Mouse (Mus musculus): Measurements from ENCODE around the gene Aldh5a1. TPM values are rescaled to one million over a fixed set of nuclear protein-coding genes. Genes with fewer than 3 reads are reported as not detected.

Gene Aldh5a1
- polyA plus RNA-seq, 1 experiment from 2014 or later = 4.3 TPM

DNA sequence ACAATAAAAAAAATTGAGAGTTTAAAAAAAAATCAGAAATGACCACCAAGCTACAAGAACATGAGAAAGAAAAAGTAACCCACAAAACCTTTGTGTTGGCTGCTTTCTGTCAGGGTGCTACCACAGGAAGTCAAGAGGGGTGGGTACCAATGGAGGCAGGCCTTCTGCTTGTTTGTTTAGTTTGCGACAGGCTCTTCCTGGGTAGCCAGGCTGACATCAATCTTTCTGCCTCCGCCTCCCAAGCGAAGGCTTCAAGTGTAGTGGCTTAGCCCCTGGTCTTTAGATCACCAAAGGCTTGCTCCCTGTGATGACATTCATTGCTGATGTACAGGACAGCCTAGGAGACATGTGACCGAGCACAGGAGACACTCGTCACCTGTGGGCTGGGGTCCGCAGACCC is 16.2 kb downstream of the Aldh5a1 start:
- no peaks in the 10 kb centered on the region for H3K4me1 ChIP-seq (replicated peaks; ENCODE audit: control insufficient read depth, insufficient read depth, low read length)
- no peaks in the 10 kb centered on the region for H3K9me3 ChIP-seq (ENCODE audit: control insufficient read depth, low read length)
- no peaks in the 10 kb centered on the region for H3K27me3 ChIP-seq (replicated peaks; ENCODE audit: control insufficient read depth, insufficient read depth, low read length)
- DNase-seq (ENCODE audit: low spot score) = no peak
- H3K4me2 ChIP-seq = no peak overlapping the region
- no peak overlapping the region for H3K27ac ChIP-seq (ENCODE audit: low read depth, low read length)
- H3K4me3 ChIP-seq (ENCODE audit: low read depth, low read length) = no peak overlapping the region
- 74% methylated on average over 6 of the region's 6 CpGs for WGBS
- no peak overlapping the region for H3K9ac ChIP-seq (ENCODE audit: low read depth, low read length)
- no peak for ATAC-seq (replicated peaks; ENCODE audit: low FRiP score)
- H3K36me3 ChIP-seq (ENCODE audit: control insufficient read depth, insufficient read depth, low read length) = no peaks in the 10 kb centered on the region

- H3K9ac ChIP-seq (ENCODE audit: low read depth, low read length) = no peak overlapping the region
- no peaks in the 10 kb centered on the region for H3K9me3 ChIP-seq (ENCODE audit: control insufficient read depth, low read length)
- ATAC-seq (replicated peaks; ENCODE audit: low FRiP score) (peak; percentile 53; the same call in 1 of the 2 replicates), DNase-seq (ENCODE audit: low spot score) (no peak)
- 23% methylated on average over 5 of the region's 5 CpGs for WGBS
- H3K4me2 ChIP-seq = no peak overlapping the region
- H3K27ac ChIP-seq (ENCODE audit: low read depth, low read length) = no peak overlapping the region
- no peaks in the 10 kb centered on the region for H3K36me3 ChIP-seq (ENCODE audit: control insufficient read depth, insufficient read depth, low read length)
- H3K27me3 ChIP-seq (replicated peaks; ENCODE audit: control insufficient read depth, insufficient read depth, low read length) = no peaks in the 10 kb centered on the region
- H3K4me3 ChIP-seq (ENCODE audit: low read depth, low read length) = no peak overlapping the region
- no peaks in the 10 kb centered on the region for H3K4me1 ChIP-seq (replicated peaks; ENCODE audit: control insufficient read depth, insufficient read depth, low read length)
Observed at GRCm38 (mm10) chr13:24920333-24920977, 17.0 kb downstream of the Aldh5a1 start.

DNA sequence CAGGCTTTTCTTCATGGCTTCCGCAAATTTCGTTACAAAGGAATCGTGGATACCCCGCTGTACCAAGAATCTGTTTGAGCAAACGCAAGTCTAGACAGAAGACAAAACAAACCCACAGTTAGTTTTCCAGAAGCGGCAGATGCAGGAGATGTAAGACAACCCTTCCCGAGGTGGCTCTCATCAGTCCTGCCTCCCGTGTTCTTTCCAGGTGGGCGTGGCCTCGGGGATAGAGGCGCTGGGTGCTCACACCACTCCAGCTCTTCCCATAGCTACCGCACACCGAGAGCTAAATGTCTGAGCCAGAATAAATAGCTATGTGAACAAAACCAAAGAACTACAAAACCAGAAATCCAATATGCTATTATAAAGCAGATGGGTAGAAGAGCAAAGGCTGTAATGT is 21.6 kb downstream of the Aldh5a1 start:
- 65% methylated on average over 13 of the region's 13 CpGs for WGBS
- DNase-seq (ENCODE audit: low spot score) = no peak
- H3K36me3 ChIP-seq (ENCODE audit: control insufficient read depth, insufficient read depth, low read length) = no peaks in the 10 kb centered on the region; the same call in 1 of the 2 replicates
- ATAC-seq (replicated peaks; ENCODE audit: low FRiP score) = no peak
- H3K4me2 ChIP-seq = no peak overlapping the region
- H3K27ac ChIP-seq (ENCODE audit: low read depth, low read length) = no peak overlapping the region
- H3K9me3 ChIP-seq (ENCODE audit: control insufficient read depth, low read length) = no peaks in the 10 kb centered on the region
- H3K27me3 ChIP-seq (replicated peaks; ENCODE audit: control insufficient read depth, insufficient read depth, low read length) = no peaks in the 10 kb centered on the region
- no peak overlapping the region for H3K9ac ChIP-seq (ENCODE audit: low read depth, low read length)
- H3K4me1 ChIP-seq (replicated peaks; ENCODE audit: control insufficient read depth, insufficient read depth, low read length) = no peaks in the 10 kb centered on the region
- H3K4me3 ChIP-seq (ENCODE audit: low read depth, low read length) = no peak overlapping the region

GRCm38 (mm10) chr13:24914915-24915314 is 22.5 kb downstream of the Aldh5a1 start:
- Histone ChIP-seq H3K36me3 (ENCODE audit: control insufficient read depth, insufficient read depth, low read length) (no peaks in the 10 kb centered on the region; the same call in 1 of the 2 replicates), H3K9ac (ENCODE audit: low read depth, low read length) (no peak overlapping the region), H3K27me3 (replicated peaks; ENCODE audit: control insufficient read depth, insufficient read depth, low read length) (no peaks in the 10 kb centered on the region), H3K27ac (ENCODE audit: low read depth, low read length) (no peak overlapping the region), H3K4me1 (replicated peaks; ENCODE audit: control insufficient read depth, insufficient read depth, low read length) (no peaks in the 10 kb centered on the region), H3K4me2 (no peak overlapping the region), H3K4me3 (ENCODE audit: low read depth, low read length) (no peak overlapping the region), H3K9me3 (ENCODE audit: control insufficient read depth, low read length) (no peaks in the 10 kb centered on the region)
- ATAC-seq (replicated peaks; ENCODE audit: low FRiP score) = no peak
- no peak for DNase-seq (ENCODE audit: low spot score)
- WGBS = 83% methylated on average over 4 of the region's 4 CpGs

DNA sequence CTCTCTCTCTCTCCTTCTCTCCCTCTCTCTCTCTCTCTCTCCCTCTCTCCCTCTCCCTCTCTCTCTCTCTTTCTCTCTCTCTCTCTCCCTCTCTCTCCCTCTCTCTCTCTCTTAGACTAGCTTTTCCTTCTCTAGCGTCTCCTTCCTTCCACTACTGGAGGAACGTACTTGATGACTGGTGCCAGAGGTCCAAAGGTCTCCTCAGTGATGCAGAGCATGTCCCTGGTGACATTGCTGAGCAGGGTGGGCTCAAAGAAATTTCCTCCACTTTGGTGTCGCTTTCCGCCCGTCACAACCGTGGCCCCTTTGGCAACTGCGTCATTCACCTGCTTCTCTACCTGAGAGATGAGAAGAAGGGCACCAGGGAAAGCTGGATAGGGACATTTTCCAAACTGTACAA is 23.9 kb downstream of the Aldh5a1 start:
- Histone ChIP-seq H3K4me2 (no peak overlapping the region), H3K9ac (ENCODE audit: low read depth, low read length) (no peak overlapping the region), H3K9me3 (ENCODE audit: control insufficient read depth, low read length) (no peaks in the 10 kb centered on the region), H3K27me3 (replicated peaks; ENCODE audit: control insufficient read depth, insufficient read depth, low read length) (no peaks in the 10 kb centered on the region), H3K4me3 (ENCODE audit: low read depth, low read length) (no peak overlapping the region), H3K36me3 (ENCODE audit: control insufficient read depth, insufficient read depth, low read length) (no peaks in the 10 kb centered on the region; the same call in 1 of the 2 replicates), H3K4me1 (replicated peaks; ENCODE audit: control insufficient read depth, insufficient read depth, low read length) (no peaks in the 10 kb centered on the region), H3K27ac (ENCODE audit: low read depth, low read length) (no peak overlapping the region)
- DNase-seq (ENCODE audit: low spot score) (no peak), ATAC-seq (replicated peaks; ENCODE audit: low FRiP score) (no peak)
- WGBS = 86% methylated on average over 7 of the region's 7 CpGs

GRCm38 (mm10) chr13:24909112-24909511 is 28.3 kb downstream of the Aldh5a1 start:
- Histone ChIP-seq H3K4me3 (ENCODE audit: low read depth, low read length) (no peak overlapping the region), H3K27me3 (replicated peaks; ENCODE audit: control insufficient read depth, insufficient read depth, low read length) (no peaks in the 10 kb centered on the region), H3K4me2 (no peak overlapping the region), H3K27ac (ENCODE audit: low read depth, low read length) (no peak overlapping the region), H3K4me1 (replicated peaks; ENCODE audit: control insufficient read depth, insufficient read depth, low read length) (no peaks in the 10 kb centered on the region), H3K36me3 (ENCODE audit: control insufficient read depth, insufficient read depth, low read length) (no peaks in the 10 kb centered on the region), H3K9me3 (ENCODE audit: control insufficient read depth, low read length) (no peaks in the 10 kb centered on the region), H3K9ac (ENCODE audit: low read depth, low read length) (no peak overlapping the region)
- no peak for DNase-seq (ENCODE audit: low spot score)
- 97% methylated on average over 1 of the region's 1 CpGs for WGBS
- ATAC-seq (replicated peaks; ENCODE audit: low FRiP score) = no peak

DNA sequence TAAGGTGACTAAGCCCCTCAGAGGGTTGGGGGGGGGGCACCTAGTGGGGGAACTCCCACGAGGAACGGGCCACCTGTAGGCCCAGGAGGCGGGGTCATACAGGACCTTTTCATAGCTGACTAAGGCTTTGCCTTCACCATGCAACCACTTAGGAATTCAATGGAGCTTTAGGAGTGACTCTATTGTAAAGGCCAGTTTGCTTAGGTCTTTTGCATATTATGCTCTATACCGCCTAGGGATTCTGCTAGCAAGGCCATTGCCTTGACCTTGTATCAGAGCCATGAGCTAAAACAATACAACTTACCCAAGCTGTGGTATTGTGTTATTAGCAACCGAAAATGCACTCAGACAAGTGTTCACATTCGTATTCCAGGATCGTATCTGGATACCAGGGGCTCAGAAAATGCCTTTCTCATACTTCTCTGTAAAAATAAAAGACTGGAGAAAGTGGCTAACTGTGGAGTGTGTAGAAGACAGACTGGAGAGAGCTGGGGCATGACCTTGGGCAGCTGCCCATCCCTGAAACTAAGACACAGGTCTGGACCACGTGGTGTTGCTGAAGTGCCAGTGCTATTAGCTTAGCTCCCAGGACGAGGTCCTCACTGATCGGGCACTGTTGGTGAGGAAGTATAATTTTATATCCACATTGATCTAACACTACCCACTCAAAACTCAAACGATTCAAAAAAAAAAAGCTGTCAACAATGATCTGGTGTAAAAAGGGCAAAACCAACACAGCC is 30.5 kb downstream of the Aldh5a1 start:
- H3K4me2 ChIP-seq = no peak overlapping the region
- no peak for ATAC-seq (replicated peaks; ENCODE audit: low FRiP score)

GRCm38 (mm10) chr13:24905422-24905821 is 32.0 kb downstream of the Aldh5a1 start:
- H3K4me1 ChIP-seq (replicated peaks; ENCODE audit: control insufficient read depth, insufficient read depth, low read length) = no peaks in the 10 kb centered on the region
- no peak overlapping the region for H3K4me2 ChIP-seq
- H3K9ac ChIP-seq (ENCODE audit: low read depth, low read length) = no peak overlapping the region
- ATAC-seq (replicated peaks; ENCODE audit: low FRiP score) (no peak), DNase-seq (ENCODE audit: low spot score) (no peak)
- H3K27me3 ChIP-seq (replicated peaks; ENCODE audit: control insufficient read depth, insufficient read depth, low read length) = no peaks in the 10 kb centered on the region
- no peaks in the 10 kb centered on the region for H3K36me3 ChIP-seq (ENCODE audit: control insufficient read depth, insufficient read depth, low read length)
- H3K4me3 ChIP-seq (ENCODE audit: low read depth, low read length) = no peak overlapping the region
- no peak overlapping the region for H3K27ac ChIP-seq (ENCODE audit: low read depth, low read length)
- no peaks in the 10 kb centered on the region for H3K9me3 ChIP-seq (ENCODE audit: control insufficient read depth, low read length)
- WGBS = 85% methylated on average over 12 of the region's 12 CpGs

More for the DNA sequence above, 30.5 kb downstream of the Aldh5a1 start:
- DNase-seq (ENCODE audit: low spot score) = no peak
- H3K36me3 ChIP-seq (ENCODE audit: control insufficient read depth, insufficient read depth, low read length) = no peaks in the 10 kb centered on the region
- H3K27ac ChIP-seq (ENCODE audit: low read depth, low read length) = no peak overlapping the region
- H3K27me3 ChIP-seq (replicated peaks; ENCODE audit: control insufficient read depth, insufficient read depth, low read length) = no peaks in the 10 kb centered on the region
- 82% methylated on average over 11 of the region's 11 CpGs for WGBS
- H3K9me3 ChIP-seq (ENCODE audit: control insufficient read depth, low read length) = no peaks in the 10 kb centered on the region
- H3K4me1 ChIP-seq (replicated peaks; ENCODE audit: control insufficient read depth, insufficient read depth, low read length) = no peaks in the 10 kb centered on the region
- no peak overlapping the region for H3K9ac ChIP-seq (ENCODE audit: low read depth, low read length)
- no peak overlapping the region for H3K4me3 ChIP-seq (ENCODE audit: low read depth, low read length)

GRCm38 (mm10) chr13:24903412-24903811 is 34.0 kb downstream of the Aldh5a1 start:
- ATAC-seq (replicated peaks; ENCODE audit: low FRiP score) (no peak), DNase-seq (ENCODE audit: low spot score) (no peak)
- Histone ChIP-seq H3K4me1 (replicated peaks; ENCODE audit: control insufficient read depth, insufficient read depth, low read length) (no peaks in the 10 kb centered on the region), H3K36me3 (ENCODE audit: control insufficient read depth, insufficient read depth, low read length) (no peaks in the 10 kb centered on the region), H3K27ac (ENCODE audit: low read depth, low read length) (no peak overlapping the region), H3K4me2 (no peak overlapping the region), H3K9me3 (ENCODE audit: control insufficient read depth, low read length) (no peaks in the 10 kb centered on the region), H3K27me3 (replicated peaks; ENCODE audit: control insufficient read depth, insufficient read depth, low read length) (no peaks in the 10 kb centered on the region), H3K9ac (ENCODE audit: low read depth, low read length) (no peak overlapping the region), H3K4me3 (ENCODE audit: low read depth, low read length) (no peak overlapping the region)
- WGBS = 73% methylated on average over 6 of the region's 6 CpGs

Measured in liver, embryonic 11.5 days (tissue).